Mouse (Mus musculus): ENCODE data around the gene Mavs.
A peak's percentile ranks its signal among the peaks of the same experiment; 100 is the strongest.

Gene Mavs

GRCm38 (mm10) chr2:131233307-131234126, at the start of gene Mavs:
Mavs (plus strand) TSS chr2:131234063.
- peak; percentile 92 for DNase-seq (ENCODE audit: low spot score)

DNA sequence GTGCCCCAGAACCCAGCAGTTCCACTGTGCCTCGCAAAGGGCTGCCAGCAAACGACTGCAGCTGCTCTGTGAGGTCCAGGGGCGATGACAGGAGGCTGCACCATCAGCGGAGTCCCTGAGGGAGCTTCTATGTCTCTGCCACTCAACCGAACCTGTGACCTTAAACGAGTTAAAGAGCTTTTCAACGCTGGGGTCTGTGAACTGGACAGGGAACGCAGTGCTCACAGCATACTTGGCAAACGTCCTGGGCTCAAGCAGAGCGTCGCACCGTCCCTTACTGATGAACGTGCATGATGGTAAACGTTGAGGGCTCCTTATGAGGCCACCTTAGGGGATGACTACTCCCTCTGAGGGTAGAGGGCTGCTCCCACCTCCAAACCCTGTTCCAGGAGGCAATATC, 47.5 kb upstream of the Mavs start:
- no peak for DNase-seq (ENCODE audit: low spot score)

- DNase-seq (ENCODE audit: low spot score), result peak; percentile 73
Measured at GRCm38 (mm10) chr2:131186771-131187601, 46.9 kb upstream of the Mavs start, which contains the start of the genes Cdc25b and Spef1. Cdc25b (plus strand) TSS chr2:131186949. Spef1 (minus strand) TSS chr2:131187282.

GRCm38 (mm10) chr2:131187602-131187922, 46.3 kb upstream of the Mavs start:
- DNase-seq (ENCODE audit: low spot score), result no peak

GRCm38 (mm10) chr2:131188311-131188710, 45.6 kb upstream of the Mavs start:
- no peak for DNase-seq (ENCODE audit: low spot score)

DNA sequence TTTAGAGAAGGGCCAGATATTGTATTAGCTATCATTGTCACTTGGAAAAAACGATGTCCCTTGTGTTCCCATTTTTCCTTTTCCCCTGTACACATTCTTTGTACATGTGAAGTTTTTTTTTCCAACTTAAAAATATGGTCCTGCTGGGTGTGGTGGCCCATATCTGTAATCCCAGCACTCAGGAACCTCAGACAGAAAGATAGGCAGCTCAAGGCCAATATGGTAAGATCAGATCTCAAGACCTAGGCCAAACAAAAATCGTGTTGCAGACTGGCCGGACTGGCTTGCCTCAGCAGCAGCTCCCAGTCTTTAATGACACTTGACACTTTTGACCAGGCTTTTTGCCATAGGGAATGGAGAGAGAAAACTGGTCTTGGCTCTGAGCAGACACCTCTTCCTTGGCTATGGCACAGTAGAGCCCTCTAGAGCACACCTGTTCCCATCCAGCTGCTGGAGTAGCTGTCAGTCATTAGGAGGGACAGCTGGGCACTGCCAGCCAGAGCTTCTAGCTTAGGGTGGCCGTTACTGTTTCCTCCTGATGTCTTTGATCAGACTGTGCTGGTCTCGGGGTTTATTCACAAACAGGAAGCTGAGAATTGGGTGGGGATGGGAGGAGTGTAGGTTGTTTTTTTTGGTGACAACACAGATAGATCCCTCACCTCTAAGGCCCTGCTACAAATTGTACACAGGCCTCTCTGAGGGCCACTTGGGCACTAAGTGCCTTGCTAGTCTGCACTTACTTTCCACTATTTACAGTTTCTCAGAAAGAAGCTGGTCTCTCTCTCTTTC, 44.1 kb upstream of the Mavs start:
- no peak for DNase-seq (ENCODE audit: low spot score)

DNA sequence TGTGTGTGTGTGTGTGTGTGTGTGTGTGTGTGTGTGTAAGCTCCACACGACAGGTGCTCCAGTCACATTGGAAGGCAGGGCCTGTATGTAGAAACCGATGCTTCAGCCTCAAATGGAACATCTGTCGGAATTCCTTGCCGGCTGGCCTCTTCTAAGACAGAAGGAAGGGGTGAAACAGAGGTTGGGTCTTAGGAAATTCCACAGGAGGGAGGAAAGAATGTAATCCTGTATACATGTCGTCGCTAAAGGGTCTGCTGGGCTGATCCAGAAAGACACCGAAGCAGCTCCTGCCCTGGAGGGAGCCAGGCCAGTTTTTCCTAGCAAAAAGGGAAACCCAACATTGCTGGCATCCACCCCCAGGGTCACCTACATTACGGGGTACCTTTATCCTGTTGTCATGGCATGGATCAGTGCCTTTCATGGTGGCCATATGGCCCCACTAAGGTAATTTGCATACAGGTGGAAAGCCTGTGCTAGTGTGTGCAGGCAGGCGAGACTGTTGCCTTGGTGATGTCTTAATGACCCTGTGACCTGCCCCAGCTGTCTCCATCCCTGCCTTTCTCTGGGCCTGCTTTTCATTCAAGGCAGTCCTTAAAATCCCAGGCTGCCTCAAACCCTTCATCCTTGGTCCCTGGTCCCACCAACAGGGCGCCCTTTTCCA, 43.4 kb upstream of the Mavs start:
- no peak for DNase-seq (ENCODE audit: low spot score)

DNA sequence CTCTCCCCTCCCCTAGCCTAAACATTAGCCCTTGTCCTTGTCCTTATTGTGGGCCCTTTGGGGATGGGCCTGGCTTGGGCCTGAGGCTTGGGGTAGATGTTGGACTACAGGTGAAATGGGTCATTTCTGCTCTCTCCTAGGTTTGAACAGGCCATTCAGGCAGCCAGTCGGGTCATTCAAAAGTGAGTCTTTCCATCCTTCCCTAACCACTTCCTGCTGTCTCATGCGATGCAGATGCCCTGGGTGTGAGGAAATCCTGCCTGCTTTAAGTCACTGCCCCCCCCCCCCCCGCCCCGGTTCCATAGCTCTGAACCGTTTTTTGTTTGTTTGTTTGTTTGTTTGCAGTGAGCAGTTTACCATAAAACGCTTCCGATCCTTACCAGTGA, 42.9 kb upstream of the Mavs start:
- DNase-seq (ENCODE audit: low spot score), result no peak

- no peak for DNase-seq (ENCODE audit: low spot score)
Measured at GRCm38 (mm10) chr2:131196606-131197316, 37.1 kb upstream of the Mavs start.

DNA sequence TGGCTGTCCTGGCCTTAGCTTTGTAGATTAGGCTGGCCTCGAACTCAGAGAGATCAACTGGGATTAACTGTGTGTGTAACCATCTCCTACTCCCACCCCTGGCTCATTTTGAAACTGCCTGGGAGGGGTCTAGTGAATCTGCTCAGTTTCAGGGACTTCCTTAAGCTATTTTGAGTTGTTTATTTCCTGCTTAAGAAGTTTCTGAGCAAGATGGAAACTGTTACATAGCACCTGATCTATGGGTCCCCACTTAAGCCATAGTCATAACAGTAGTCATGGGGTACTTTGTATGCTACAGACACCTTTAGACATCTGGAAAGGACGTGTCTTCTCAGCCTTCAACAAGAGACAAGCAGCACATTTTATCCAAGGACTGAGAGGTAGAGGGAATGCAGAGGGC, 33.2 kb upstream of the Mavs start:
- DNase-seq (ENCODE audit: low spot score), result no peak

DNA sequence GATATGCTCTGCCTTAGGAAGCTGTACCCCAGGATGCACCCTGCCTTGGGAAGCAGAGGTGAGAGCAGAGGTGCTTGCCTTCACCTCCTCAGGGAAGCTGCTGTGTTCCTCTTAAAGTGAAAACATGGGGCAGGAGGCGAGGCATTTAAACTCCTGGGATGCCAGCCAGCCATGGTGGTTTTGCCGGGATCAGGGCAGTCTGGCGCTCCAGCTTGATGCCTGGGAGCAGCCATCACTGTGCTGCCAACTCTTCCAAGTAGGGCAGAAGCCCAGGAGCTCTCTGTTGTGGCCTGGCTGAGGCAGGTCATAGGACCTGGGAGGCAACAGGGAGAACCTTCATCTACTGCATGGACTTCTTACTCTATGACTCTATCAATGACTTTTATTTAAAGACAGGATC, 32.6 kb upstream of the Mavs start:
- no peak for DNase-seq (ENCODE audit: low spot score)

- DNase-seq (ENCODE audit: low spot score), result no peak
Measured at GRCm38 (mm10) chr2:131203816-131204409, 29.9 kb upstream of the Mavs start.

GRCm38 (mm10) chr2:131204410-131204981, 29.4 kb upstream of the Mavs start:
- peak; percentile 90 for DNase-seq (ENCODE audit: low spot score)

DNA sequence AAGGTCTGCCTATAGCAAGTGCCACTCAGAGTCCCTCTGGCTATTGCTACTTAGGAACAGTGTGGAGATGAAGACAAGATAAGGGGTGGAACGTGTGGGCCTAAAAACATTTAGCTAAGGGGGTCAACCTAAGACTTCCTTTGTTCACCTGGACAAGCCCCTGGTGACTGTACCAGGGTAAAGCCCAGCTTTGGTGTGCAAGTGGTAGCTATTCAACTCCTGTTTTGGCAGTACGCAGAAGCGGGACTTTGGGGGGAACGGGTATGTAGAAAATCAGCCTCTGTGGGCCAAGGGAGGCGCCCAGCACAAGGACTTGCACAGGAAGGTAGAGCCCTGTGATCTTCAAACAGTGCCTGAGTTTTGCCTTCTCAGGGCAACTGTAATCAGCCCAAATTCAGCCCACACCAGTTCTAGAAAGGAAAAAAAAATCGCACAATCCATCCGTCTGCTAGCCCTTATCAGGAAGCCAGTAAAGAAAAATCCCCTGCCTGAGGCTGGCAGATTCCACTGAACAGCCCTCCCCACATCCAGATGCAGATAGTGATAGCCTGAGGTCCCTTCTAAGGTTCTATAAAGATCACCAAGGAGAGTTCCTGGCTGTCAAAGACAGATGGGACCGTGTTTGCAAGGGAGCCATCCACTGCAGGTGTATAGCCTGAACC, 28.2 kb upstream of the Mavs start:
- no peak for DNase-seq (ENCODE audit: low spot score)

DNA sequence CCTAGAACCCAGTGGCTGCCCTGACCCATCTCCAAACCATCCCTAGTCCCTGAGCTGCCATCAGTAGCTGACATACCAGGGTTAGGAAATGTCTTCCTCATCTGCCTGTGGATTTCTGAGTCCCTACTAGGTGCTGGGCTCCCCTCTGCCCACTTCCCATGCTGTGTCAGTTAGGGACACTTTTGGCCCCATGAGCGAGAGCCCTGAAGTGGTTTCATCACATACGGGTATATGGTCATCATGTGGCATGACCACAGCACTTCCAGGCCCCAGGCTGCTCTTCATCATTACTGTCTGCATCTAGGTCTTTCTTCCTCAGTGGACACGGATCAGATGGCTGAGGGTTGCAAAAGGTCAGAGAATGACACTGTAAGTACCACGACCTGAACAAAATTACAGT, 27.1 kb upstream of the Mavs start, which contains the start of gene Ap5s1:
Ap5s1 (plus strand) TSS at position 301 of the 400 bp plus-strand sequence.
- no peak for DNase-seq (ENCODE audit: low spot score)

- no peak for DNase-seq (ENCODE audit: low spot score)
Measured at GRCm38 (mm10) chr2:131208356-131208755, 25.5 kb upstream of the Mavs start.

DNA sequence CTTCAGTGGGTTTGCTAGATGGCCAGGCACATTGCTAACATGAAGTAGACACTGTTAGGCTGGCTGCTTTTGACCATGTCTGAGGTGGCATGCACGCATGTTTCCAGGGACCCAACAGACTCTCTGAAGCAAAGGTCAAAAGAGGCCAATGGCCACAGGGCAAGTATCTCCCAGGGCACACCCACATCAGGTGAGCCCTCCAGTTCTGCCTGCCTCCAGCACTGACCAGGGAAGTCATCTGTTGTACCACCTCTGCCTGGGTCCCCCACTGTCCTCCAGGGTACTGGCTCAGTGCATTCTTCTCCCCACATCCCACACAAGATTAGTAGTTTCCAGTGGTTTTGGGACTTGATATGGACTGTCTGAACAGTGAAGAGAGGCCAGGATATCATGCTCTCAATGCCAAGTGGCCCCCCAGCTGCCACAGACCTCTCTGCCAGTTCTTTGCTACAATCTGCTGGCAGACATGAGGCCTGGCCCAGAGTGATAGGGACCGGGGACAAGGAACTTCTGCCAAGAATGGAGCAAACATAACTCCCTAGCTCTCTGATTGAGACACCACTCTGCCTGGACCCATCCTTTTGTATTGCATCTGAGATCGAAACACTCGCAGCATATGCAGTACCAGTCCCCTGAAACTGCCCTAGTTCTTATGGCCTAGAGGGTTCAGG, 24.6 kb upstream of the Mavs start:
- no peak for DNase-seq (ENCODE audit: low spot score)

DNA sequence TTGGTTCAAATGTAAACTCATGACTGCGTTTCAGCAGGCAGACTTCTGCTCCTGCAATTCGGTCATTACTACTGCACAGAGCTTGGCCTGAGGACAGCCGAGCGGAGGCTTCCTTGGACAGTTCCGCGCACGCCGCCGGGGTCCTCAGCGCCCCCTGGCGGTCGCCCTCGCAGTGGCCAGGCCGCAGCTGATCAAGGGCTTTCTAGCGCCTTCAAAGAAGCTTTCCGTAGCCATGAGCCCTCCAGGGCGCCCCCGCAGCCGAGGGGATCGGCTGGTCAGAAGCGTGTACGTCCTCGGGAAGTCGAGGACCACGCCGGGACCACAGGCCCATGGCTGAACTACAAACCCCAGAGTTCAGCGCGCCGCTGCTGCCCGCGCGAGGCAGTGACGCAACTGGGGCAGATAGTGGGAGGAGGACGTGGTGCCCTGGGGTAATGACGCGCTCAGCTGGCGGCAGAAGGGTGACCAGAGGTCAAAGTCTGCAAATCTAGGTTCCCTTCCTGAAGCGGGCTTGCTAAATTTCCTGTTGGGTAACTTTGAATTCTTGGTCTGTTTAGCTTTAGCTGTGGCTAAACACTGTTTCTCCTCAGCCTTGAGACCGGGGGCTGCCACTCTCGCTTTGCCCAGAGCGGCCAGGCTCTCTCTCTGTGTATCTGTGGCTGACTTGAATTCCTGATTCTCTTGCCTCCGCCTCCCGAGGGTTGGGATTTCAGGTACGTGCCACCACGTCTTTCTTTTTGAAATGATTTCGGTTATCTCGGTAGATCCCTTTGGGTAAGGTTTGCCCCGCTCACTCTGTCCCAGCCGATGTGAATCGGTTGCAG, 23.7 kb upstream of the Mavs start:
- peak; percentile 95 for DNase-seq (ENCODE audit: low spot score)

Measured in ovary, postnatal 14 days (tissue).